Mouse (Mus musculus): Measurements from ENCODE around the gene Cutal. TPM values are rescaled to one million over a fixed set of nuclear protein-coding genes. Genes with fewer than 3 reads are reported as not detected.

Cutal gene
- total and polyA plus RNA-seq, 3 experiments, result not detected

- peaks cover under 1% of the 10 kb centered on the region for H3K9me3 ChIP-seq (replicated peaks; ENCODE audit: low read length)
- no peak for DNase-seq (ENCODE audit: extremely low read depth)
- H3K79me2 ChIP-seq (replicated peaks; ENCODE audit: control insufficient read depth, extremely low read depth, insufficient read depth, poor library complexity, severe bottlenecking), result no peaks in the 10 kb centered on the region
- in situ Hi-C loops (cut with MboI; ENCODE audit: low pct_ligation_motif_present, low pct_unique_long_range_greater_than_20kb, low sequenced_read_pairs), result no loop called here
- dilution Hi-C loops (cut with MboI; ENCODE audit: extremely low pct_ligation_motif_present, extremely low pct_unique_long_range_greater_than_20kb, low sequenced_read_pairs), result no loop called here
- H3K4me3 ChIP-seq (replicated peaks in 1 of 3; ENCODE audit: low read depth in 2 of 3, low read length in 2 of 3, poor library complexity in 1 of 3), result no peak overlapping the region
- peaks cover 54 to 94% of the 10 kb centered on the region in 2 experiments for H3K36me3 ChIP-seq (replicated peaks in 1 of 2; ENCODE audit: control insufficient read depth in 1 of 2, insufficient read depth in 1 of 2, low read length in 1 of 2)
- H3K4me1 ChIP-seq (ENCODE audit: control insufficient read depth in 1 of 2, insufficient read depth in 2 of 2), result peaks cover 0 to 12% of the 10 kb centered on the region in 2 experiments; a peak in 2 of 4 replicates
- no peak overlapping the region for H3K9ac ChIP-seq (ENCODE audit: insufficient read depth, low read depth)
- TF ChIP-seq UBTF (IDR thresholded peaks at IDR 0.05; ENCODE audit: low read depth, low read length) (no peak), MEF2A (IDR thresholded peaks at IDR 0.05; ENCODE audit: borderline replicate concordance, low read depth, low read length) (no peak), SIN3A (IDR thresholded peaks at IDR 0.05; ENCODE audit: low read length) (no peak), BHLHE40 (IDR thresholded peaks at IDR 0.05; ENCODE audit: low read depth, low read length) (no peak), MYC (IDR thresholded peaks at IDR 0.05; ENCODE audit: low read depth, low read length) (no peak), MAX (IDR thresholded peaks at IDR 0.05; ENCODE audit: low read length) (no peak), GABPA (IDR thresholded peaks at IDR 0.05; ENCODE audit: insufficient replicate concordance, low read depth, low read length) (no peak), E2F4 (IDR thresholded peaks at IDR 0.05; ENCODE audit: insufficient replicate concordance, low read depth, low read length) (no peak), MXI1 (IDR thresholded peaks at IDR 0.05; ENCODE audit: low read depth, low read length) (no peak)
- H3K27ac ChIP-seq (ENCODE audit: insufficient read depth, low read depth), result no peak overlapping the region
- no peak overlapping the region for H3K4me2 ChIP-seq (ENCODE audit: insufficient read depth, low read depth, poor library complexity, severe bottlenecking)
- no peaks in the 10 kb centered on the region for H3K27me3 ChIP-seq (replicated peaks)
These were observed 32.8 kb downstream of the Cutal start for GRCm38 (mm10) chr2:34906861-34907604.

GRCm38 (mm10) chr2:34909719-34910118 lies 35.5 kb downstream of the Cutal start:
- dilution Hi-C loops (cut with MboI; ENCODE audit: extremely low pct_ligation_motif_present, extremely low pct_unique_long_range_greater_than_20kb, low sequenced_read_pairs), result no loop called here
- no peaks in the 10 kb centered on the region for H3K27me3 ChIP-seq (replicated peaks)
- DNase-seq (ENCODE audit: extremely low read depth), result no peak
- no peaks in the 10 kb centered on the region for H3K9me3 ChIP-seq (replicated peaks; ENCODE audit: low read length)
- TF ChIP-seq USF2 (conservative IDR thresholded peaks at IDR 0.05; ENCODE audit: low read depth, low read length), result no peak
- H3K79me2 ChIP-seq (replicated peaks; ENCODE audit: control insufficient read depth, extremely low read depth, insufficient read depth, poor library complexity, severe bottlenecking), result no peaks in the 10 kb centered on the region
- no peak overlapping the region for H3K9ac ChIP-seq (ENCODE audit: insufficient read depth, low read depth)
- H3K36me3 ChIP-seq (replicated peaks in 1 of 2; ENCODE audit: control insufficient read depth in 1 of 2, insufficient read depth in 1 of 2, low read length in 1 of 2), result peaks cover 34 to 70% of the 10 kb centered on the region in 2 experiments
- H3K4me3 ChIP-seq (replicated peaks in 1 of 3; ENCODE audit: low read depth in 2 of 3, low read length in 2 of 3, poor library complexity in 1 of 3), result no peak overlapping the region
- in situ Hi-C loops (cut with MboI; ENCODE audit: low pct_ligation_motif_present, low pct_unique_long_range_greater_than_20kb, low sequenced_read_pairs), result loop anchor here (10.0 kb wide), 1 partner anchor 55 kb away; the partner anchor contains the start of gene Traf1
- H3K4me1 ChIP-seq (ENCODE audit: control insufficient read depth in 1 of 2, insufficient read depth in 2 of 2), result peaks cover 5 to 28% of the 10 kb centered on the region in 2 experiments
- no peak overlapping the region for H3K4me2 ChIP-seq (ENCODE audit: insufficient read depth, low read depth, poor library complexity, severe bottlenecking)
- H3K27ac ChIP-seq (ENCODE audit: insufficient read depth, low read depth), result no peak overlapping the region

DNA sequence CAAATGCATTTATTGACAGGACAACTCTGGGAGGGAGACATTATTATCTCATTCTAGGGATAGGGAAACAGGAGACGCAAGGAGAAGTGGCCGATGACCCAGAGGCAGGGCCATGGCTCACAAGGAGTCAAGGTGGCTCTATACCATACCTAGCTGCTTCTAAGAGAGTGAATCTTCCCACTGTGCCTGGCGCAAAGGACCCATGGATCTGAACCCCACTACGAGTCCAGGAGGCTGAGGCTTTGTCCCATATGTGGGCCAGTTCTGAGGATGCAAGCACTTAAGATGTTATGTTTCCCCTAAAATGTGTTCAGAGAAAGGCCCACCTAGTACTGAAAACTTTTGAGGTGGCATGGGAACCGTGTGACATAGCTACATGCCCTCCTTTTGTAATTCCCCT lies 37.7 kb downstream of the Cutal start:
- in situ Hi-C loops (cut with MboI; ENCODE audit: low pct_ligation_motif_present, low pct_unique_long_range_greater_than_20kb, low sequenced_read_pairs), result loop anchor here (10.0 kb wide), 1 partner anchor 53 kb away; the partner anchor contains the start of gene Traf1

More for the DNA sequence above, 37.7 kb downstream of the Cutal start:
- no peak overlapping the region for H3K9ac ChIP-seq (ENCODE audit: insufficient read depth, low read depth)
- no peak overlapping the region for H3K27ac ChIP-seq (ENCODE audit: insufficient read depth, low read depth)
- no peak overlapping the region for H3K4me2 ChIP-seq (ENCODE audit: insufficient read depth, low read depth, poor library complexity, severe bottlenecking)
- no peak for TF ChIP-seq MAFK (IDR thresholded peaks at IDR 0.05; ENCODE audit: insufficient replicate concordance, low read length)
- no peak for TF ChIP-seq ZMIZ1 (IDR thresholded peaks at IDR 0.05; ENCODE audit: low read depth, low read length)
- TF ChIP-seq MXI1 (IDR thresholded peaks at IDR 0.05; ENCODE audit: low read depth, low read length), result no peak
- TF ChIP-seq ELF1 (IDR thresholded peaks at IDR 0.05; ENCODE audit: low read depth, low read length), result no peak
- TF ChIP-seq CTCF (conservative IDR thresholded peaks at IDR 0.05 in 1 of 2, IDR thresholded peaks at IDR 0.05 in 1 of 2; ENCODE audit: low read depth in 2 of 2, low read length in 2 of 2), result no peak
- TF ChIP-seq ZKSCAN1 (IDR thresholded peaks at IDR 0.05; ENCODE audit: borderline replicate concordance, low read depth, low read length), result no peak
- TF ChIP-seq PAX5 (IDR thresholded peaks at IDR 0.05; ENCODE audit: low read length), result no peak
- TF ChIP-seq NELFE (IDR thresholded peaks at IDR 0.05; ENCODE audit: low read depth, low read length), result no peak
- no peak for TF ChIP-seq HCFC1 (IDR thresholded peaks at IDR 0.05; ENCODE audit: low read depth, low read length)
- no peak for TF ChIP-seq BHLHE40 (IDR thresholded peaks at IDR 0.05; ENCODE audit: low read depth, low read length)
- no peak for TF ChIP-seq MEF2A (IDR thresholded peaks at IDR 0.05; ENCODE audit: borderline replicate concordance, low read depth, low read length)
- TF ChIP-seq SMC3 (IDR thresholded peaks at IDR 0.05; ENCODE audit: low read depth, low read length), result no peak
- TF ChIP-seq GABPA (IDR thresholded peaks at IDR 0.05; ENCODE audit: insufficient replicate concordance, low read depth, low read length), result no peak
- TF ChIP-seq CHD1 (IDR thresholded peaks at IDR 0.05; ENCODE audit: low read depth, low read length), result no peak
- no peak for TF ChIP-seq MAZ (IDR thresholded peaks at IDR 0.05; ENCODE audit: low read depth, low read length)
- no peak for TF ChIP-seq ZNF384 (IDR thresholded peaks at IDR 0.05; ENCODE audit: low read depth, low read length)
- no peak for TF ChIP-seq RCOR1 (conservative IDR thresholded peaks at IDR 0.05; ENCODE audit: low read depth, low read length)
- dilution Hi-C loops (cut with MboI; ENCODE audit: extremely low pct_ligation_motif_present, extremely low pct_unique_long_range_greater_than_20kb, low sequenced_read_pairs), result no loop called here
- no peak for DNase-seq (ENCODE audit: extremely low read depth)
- H3K27me3 ChIP-seq (replicated peaks), result no peaks in the 10 kb centered on the region
- peaks cover 25 to 52% of the 10 kb centered on the region in 2 experiments for H3K36me3 ChIP-seq (replicated peaks in 1 of 2; ENCODE audit: control insufficient read depth in 1 of 2, insufficient read depth in 1 of 2, low read length in 1 of 2)
- H3K9me3 ChIP-seq (replicated peaks; ENCODE audit: low read length), result no peaks in the 10 kb centered on the region
- no peaks in the 10 kb centered on the region for H3K79me2 ChIP-seq (replicated peaks; ENCODE audit: control insufficient read depth, extremely low read depth, insufficient read depth, poor library complexity, severe bottlenecking)
- no peak overlapping the region for H3K4me3 ChIP-seq (replicated peaks in 1 of 3; ENCODE audit: low read depth in 2 of 3, low read length in 2 of 3, poor library complexity in 1 of 3)
- H3K4me1 ChIP-seq (ENCODE audit: control insufficient read depth in 1 of 2, insufficient read depth in 2 of 2), result peaks cover 11 to 36% of the 10 kb centered on the region in 2 experiments
